Mouse (Mus musculus): ENCODE results near the gene Utp3.
"Not testable (repeated sequence)": the region's sequence is repeated elsewhere in the genome, so short reads cannot be mapped to it uniquely, and the experiment has no call there.

Utp3 gene

GRCm38 (mm10) chr5:88554086-88554886 lies at the start of gene Utp3:
Gene Utp3 (plus strand): TSS chr5:88554462.
- DNase-seq: peak; percentile 93 to 96

- no peak for DNase-seq
Measured at GRCm38 (mm10) chr5:88508555-88508954, 45.7 kb upstream of the Utp3 start.

GRCm38 (mm10) chr5:88508990-88509389 lies 45.3 kb upstream of the Utp3 start:
- DNase-seq: no peak

- DNase-seq: no peak
Measured at GRCm38 (mm10) chr5:88519232-88519631, 35.0 kb upstream of the Utp3 start.

- no peak for DNase-seq
Measured at GRCm38 (mm10) chr5:88527657-88528056, 26.6 kb upstream of the Utp3 start, which contains the start of gene Jchain. Gene Jchain (minus strand): TSS chr5:88527891.

- no peak for DNase-seq
Measured at GRCm38 (mm10) chr5:88530908-88531307, 23.4 kb upstream of the Utp3 start.

GRCm38 (mm10) chr5:88534697-88535096 lies 19.6 kb upstream of the Utp3 start:
- peak in 1 of 2 experiments; percentile 25 for DNase-seq

- DNase-seq: no peak
Measured at GRCm38 (mm10) chr5:88540845-88541244, 13.4 kb upstream of the Utp3 start.

- peak in 1 of 2 experiments; percentile 18 for DNase-seq
Measured at GRCm38 (mm10) chr5:88542651-88543282, 11.5 kb upstream of the Utp3 start.

- DNase-seq: not testable (repeated sequence)
Measured at GRCm38 (mm10) chr5:88544411-88544810, 9.9 kb upstream of the Utp3 start.

- DNase-seq: no peak
Measured at GRCm38 (mm10) chr5:88545536-88545935, 8.7 kb upstream of the Utp3 start.

- DNase-seq: no peak
Measured at GRCm38 (mm10) chr5:88553271-88554085, 784 bp upstream of the Utp3 start.

- no peak for DNase-seq
Measured at GRCm38 (mm10) chr5:88558991-88559390, 4.7 kb downstream of the Utp3 start.

GRCm38 (mm10) chr5:88561080-88561814 lies 7.0 kb downstream of the Utp3 start:
- DNase-seq: no peak

GRCm38 (mm10) chr5:88562863-88563780 lies 8.9 kb downstream of the Utp3 start:
- no peak for DNase-seq

- DNase-seq: peak; percentile 87
Measured at GRCm38 (mm10) chr5:88564501-88565147, 10.4 kb downstream of the Utp3 start, which contains the start of gene Rufy3. Gene Rufy3 (plus strand): TSS chr5:88565040.

- DNase-seq: peak; percentile 52 to 60
Measured at GRCm38 (mm10) chr5:88565148-88566033, 11.1 kb downstream of the Utp3 start.

- no peak for DNase-seq
Measured at GRCm38 (mm10) chr5:88566034-88566841, 12.0 kb downstream of the Utp3 start.

GRCm38 (mm10) chr5:88569541-88569940 lies 15.3 kb downstream of the Utp3 start:
- DNase-seq: no peak
